Mouse (Mus musculus) testis, adult 2 months (tissue): ENCODE results near the gene Eefsec. TPM values are rescaled to one million over a fixed set of nuclear protein-coding genes. Genes with fewer than 3 reads are reported as not detected.

ENCODE experiments used
- H3K27ac ChIP-seq: fragments of 200-500 bp; 2 replicates; pipeline ENCODE4 v1.5.1; 2012; ENCODE audit warnings: low read depth, low read length; ENCODE audit not compliant: control insufficient read depth, insufficient read depth
- H3K27me3 ChIP-seq: fragments of 200-500 bp; 2 replicates; pipeline ENCODE4 v1.6.1; 2012; ENCODE audit warnings: mild to moderate bottlenecking, low read length, moderate library complexity; ENCODE audit not compliant: control insufficient read depth, insufficient read depth
- H3K36me3 ChIP-seq: fragments of 200-500 bp; 2 replicates; pipeline ENCODE4 v1.6.1; 2012; ENCODE audit warnings: mild to moderate bottlenecking, low read length; ENCODE audit not compliant: control insufficient read depth, insufficient read depth
- H3K4me1 ChIP-seq: fragments of 200-500 bp; 2 replicates; pipeline ENCODE4 v1.6.1; 2012; ENCODE audit warnings: low read length; ENCODE audit not compliant: control insufficient read depth, insufficient read depth
- H3K4me3 ChIP-seq: fragments of 200-500 bp; 2 replicates; pipeline ENCODE4 v1.5.1; 2012; ENCODE audit warnings: low read depth, mild to moderate bottlenecking, low read length, moderate library complexity, mixed read lengths; ENCODE audit not compliant: control insufficient read depth
- CTCF ChIP-seq: fragments of 200-500 bp; IDR thresholded peaks from 2 replicates; pipeline ENCODE4 v1.5.1; 2012; ENCODE audit warnings: low read depth, mild to moderate bottlenecking, inconsistent platforms, low read length, moderate library complexity; ENCODE audit not compliant: control insufficient read depth, insufficient read depth, insufficient replicate concordance
- POLR2A ChIP-seq: fragments of 200-500 bp; IDR thresholded peaks from 2 replicates; pipeline ENCODE4 v1.6.1; 2012; ENCODE audit warnings: low read depth, mild to moderate bottlenecking, inconsistent platforms, low read length, moderate library complexity; ENCODE audit not compliant: control insufficient read depth
- polyA plus RNA-seq: library from polyadenylated mRNA; depleted of rRNA; stranded (reverse); fragments of >200 nt; gene quantifications from 2 replicates; pipeline ENCODE4 v1.2.3, GENCODE M21; 2012

Eefsec gene
- polyA plus RNA-seq, 1 experiment: 43.4 TPM

- no peak for TF ChIP-seq POLR2A
- no peak for TF ChIP-seq CTCF
- Histone ChIP-seq H3K36me3 (no peaks in the 10 kb centered on the region), H3K4me1 (no peaks in the 10 kb centered on the region), H3K4me3 (no peak overlapping the region), H3K27me3 (no peaks in the 10 kb centered on the region), H3K27ac (no peak overlapping the region)
These were observed 33.7 kb downstream of the Eefsec start for GRCm38 (mm10) chr6:88412604-88413003.

- TF ChIP-seq POLR2A (no peak), CTCF (no peak)
- H3K27ac ChIP-seq: no peak overlapping the region
- no peaks in the 10 kb centered on the region for H3K36me3 ChIP-seq
- no peaks in the 10 kb centered on the region for H3K27me3 ChIP-seq
- no peak overlapping the region for H3K4me3 ChIP-seq
- no peaks in the 10 kb centered on the region for H3K4me1 ChIP-seq
These were observed 36.8 kb downstream of the Eefsec start for GRCm38 (mm10) chr6:88409492-88409891.

- no peaks in the 10 kb centered on the region for H3K27me3 ChIP-seq
- H3K36me3 ChIP-seq: no peaks in the 10 kb centered on the region
- no peak overlapping the region for H3K27ac ChIP-seq
- no peak overlapping the region for H3K4me3 ChIP-seq
- H3K4me1 ChIP-seq: no peaks in the 10 kb centered on the region
- TF ChIP-seq POLR2A (no peak), CTCF (no peak)
These were observed 45.9 kb downstream of the Eefsec start for GRCm38 (mm10) chr6:88400451-88400850.

- H3K27me3 ChIP-seq: no peaks in the 10 kb centered on the region
- H3K27ac ChIP-seq: no peak overlapping the region
- H3K4me1 ChIP-seq: no peaks in the 10 kb centered on the region
- no peak overlapping the region for H3K4me3 ChIP-seq
- TF ChIP-seq POLR2A (no peak), CTCF (no peak)
- H3K36me3 ChIP-seq: no peaks in the 10 kb centered on the region
These were observed 48.4 kb downstream of the Eefsec start for GRCm38 (mm10) chr6:88397985-88398384.

- Histone ChIP-seq H3K36me3 (no peaks in the 10 kb centered on the region), H3K27ac (no peak overlapping the region), H3K27me3 (no peaks in the 10 kb centered on the region), H3K4me1 (no peaks in the 10 kb centered on the region), H3K4me3 (no peak overlapping the region)
- TF ChIP-seq POLR2A (no peak), CTCF (no peak)
These were observed 57.4 kb downstream of the Eefsec start for GRCm38 (mm10) chr6:88388946-88389345.

- no peak for TF ChIP-seq POLR2A
- no peak for TF ChIP-seq CTCF
These were observed 58.3 kb downstream of the Eefsec start for GRCm38 (mm10) chr6:88387836-88388724.

GRCm38 (mm10) chr6:88384420-88385053 is 61.8 kb downstream of the Eefsec start:
- no peak overlapping the region for H3K4me3 ChIP-seq
- H3K27ac ChIP-seq: no peak overlapping the region
- H3K4me1 ChIP-seq: no peaks in the 10 kb centered on the region
- no peaks in the 10 kb centered on the region for H3K36me3 ChIP-seq
- no peak for TF ChIP-seq CTCF
- no peak for TF ChIP-seq POLR2A
- no peaks in the 10 kb centered on the region for H3K27me3 ChIP-seq

More at GRCm38 (mm10) chr6:88387836-88388724, 58.3 kb downstream of the Eefsec start:
- H3K27me3 ChIP-seq: no peaks in the 10 kb centered on the region
- no peak overlapping the region for H3K4me3 ChIP-seq
- no peak overlapping the region for H3K27ac ChIP-seq
- no peaks in the 10 kb centered on the region for H3K4me1 ChIP-seq
- no peaks in the 10 kb centered on the region for H3K36me3 ChIP-seq
